Mouse (Mus musculus): ENCODE measurements around the gene D930020B18Rik. TPM values are rescaled to one million over a fixed set of nuclear protein-coding genes. Genes with fewer than 3 reads are reported as not detected.

The D930020B18Rik gene
- polyA plus RNA-seq, 1 experiment from 2014 or later = not detected

DNA sequence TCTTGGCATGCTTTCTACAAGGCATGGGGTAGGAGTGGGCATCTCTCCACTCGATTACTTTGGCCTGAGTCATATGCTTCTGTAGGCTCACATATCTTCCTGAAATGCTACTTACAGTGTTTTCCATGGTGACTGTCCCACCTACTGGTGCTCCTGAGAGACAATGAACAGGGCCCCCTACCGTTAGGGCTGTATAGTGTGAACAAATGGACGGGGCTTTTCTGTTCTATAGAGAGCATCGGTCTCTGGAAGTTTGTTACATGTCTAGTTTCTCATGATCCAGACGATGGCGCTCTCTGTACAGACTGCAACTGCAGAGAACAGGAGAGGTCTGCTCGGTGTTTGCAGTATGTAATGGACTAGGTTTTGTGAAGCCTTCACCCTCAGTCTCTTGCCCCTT, 46.1 kb downstream of the D930020B18Rik start:
- no peaks in the 10 kb centered on the region for H3K36me3 ChIP-seq (replicated peaks; ENCODE audit: insufficient read depth, low read length)
- H3K9me3 ChIP-seq (ENCODE audit: low read length) = no peaks in the 10 kb centered on the region
- 62% methylated on average over 7 of the region's 7 CpGs for WGBS (ENCODE audit: insufficient replicate concordance)
- H3K27ac ChIP-seq (ENCODE audit: low read depth) = no peak overlapping the region
- ATAC-seq (no peak), DNase-seq (no peak)
- TF ChIP-seq EP300 (IDR thresholded peaks at IDR 0.05; ENCODE audit: low read depth) = no peak
- no peak for TF ChIP-seq CTCF (IDR thresholded peaks at IDR 0.05; ENCODE audit: low read depth)
- no peaks in the 10 kb centered on the region for H3K4me1 ChIP-seq (ENCODE audit: insufficient read depth)
- H3K9ac ChIP-seq (replicated peaks) = no peak overlapping the region
- H3K4me2 ChIP-seq (ENCODE audit: low read depth, low read length) = no peak overlapping the region
- no peaks in the 10 kb centered on the region for H3K27me3 ChIP-seq (ENCODE audit: insufficient read depth, low read length)
- H3K4me3 ChIP-seq (ENCODE audit: low read depth, low read length) = no peak overlapping the region

DNA sequence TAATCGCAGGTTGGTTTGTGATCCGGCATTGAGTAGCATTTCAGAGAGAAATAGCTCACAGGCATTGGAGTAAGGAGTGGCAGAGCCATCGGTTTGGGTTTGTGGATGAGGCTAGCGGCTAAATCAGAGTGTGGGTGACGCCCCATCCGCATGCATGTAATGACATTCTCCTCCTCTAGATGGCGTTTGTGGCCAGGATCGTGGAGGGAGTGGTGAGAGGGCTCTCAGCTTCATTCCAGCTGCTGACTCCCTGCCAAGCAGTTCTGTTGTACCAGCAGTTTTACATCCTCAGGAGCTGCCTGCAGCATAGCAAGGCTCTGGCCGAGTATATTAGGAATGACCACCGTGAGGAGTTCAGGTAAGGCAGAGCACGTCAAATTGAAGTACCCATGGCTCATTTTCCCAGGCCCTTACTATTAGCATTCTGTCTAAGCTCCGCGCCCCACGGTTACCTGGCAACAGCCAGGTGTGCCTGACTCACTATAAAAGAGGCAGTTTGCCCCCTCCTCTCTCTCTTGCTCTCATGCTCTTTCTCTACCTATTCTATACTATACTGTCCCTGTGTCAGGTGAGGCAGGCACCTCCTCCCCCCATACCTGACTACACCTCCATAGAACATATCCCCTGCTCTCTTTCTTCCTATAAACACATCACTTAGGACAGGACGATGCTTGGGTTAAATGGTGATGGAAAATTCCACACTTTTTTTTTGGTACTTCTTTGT, 48.4 kb downstream of the D930020B18Rik start:
- no peaks in the 10 kb centered on the region for H3K36me3 ChIP-seq (replicated peaks; ENCODE audit: insufficient read depth, low read length)
- no peak overlapping the region for H3K27ac ChIP-seq (ENCODE audit: low read depth)
- H3K4me3 ChIP-seq (ENCODE audit: low read depth, low read length) = no peak overlapping the region
- no peaks in the 10 kb centered on the region for H3K4me1 ChIP-seq (ENCODE audit: insufficient read depth)
- H3K9ac ChIP-seq (replicated peaks) = no peak overlapping the region
- H3K4me2 ChIP-seq (ENCODE audit: low read depth, low read length) = no peak overlapping the region
- DNase-seq (peak; percentile 65), ATAC-seq (peak; percentile 54; the same call in 1 of the 2 replicates)
- H3K27me3 ChIP-seq (ENCODE audit: insufficient read depth, low read length) = no peaks in the 10 kb centered on the region
- WGBS (ENCODE audit: insufficient replicate concordance) = 31% methylated on average over 15 of the region's 15 CpGs
- TF ChIP-seq EP300 (IDR thresholded peaks at IDR 0.05; ENCODE audit: low read depth) (no peak), CTCF (IDR thresholded peaks at IDR 0.05; ENCODE audit: low read depth) (peak; percentile 81)
- H3K9me3 ChIP-seq (ENCODE audit: low read length) = no peaks in the 10 kb centered on the region

DNA sequence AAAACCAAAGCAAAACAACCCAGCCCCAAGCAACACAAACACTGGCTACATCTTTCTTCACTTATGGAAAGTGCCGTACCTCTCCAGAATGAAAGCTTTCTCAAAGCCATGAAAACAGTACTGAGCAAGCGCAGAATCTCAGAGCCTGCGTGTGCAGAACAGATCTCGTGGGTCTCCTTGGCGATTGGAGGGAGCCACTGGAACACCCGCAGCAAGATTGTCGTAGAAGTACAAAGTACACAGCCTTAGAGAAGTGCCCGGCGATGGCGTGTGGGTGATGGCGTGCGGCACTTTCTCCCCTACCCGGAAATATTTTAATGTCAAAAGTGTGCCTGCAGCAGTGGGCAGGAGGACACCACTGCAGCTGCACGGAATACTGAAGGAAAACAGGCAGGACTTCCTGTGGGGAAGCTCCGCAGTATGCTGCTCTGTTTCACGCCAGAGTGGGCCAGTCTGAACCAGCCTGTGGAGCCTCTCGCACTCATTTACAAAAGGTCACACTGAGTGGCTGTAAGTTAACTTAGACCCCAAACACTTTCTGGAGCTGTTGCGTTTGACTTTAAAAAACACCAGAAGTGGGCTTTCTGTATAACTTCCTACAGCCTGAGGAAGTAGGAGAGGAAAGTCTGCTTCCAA, 51.7 kb downstream of the D930020B18Rik start:
- no peak for ATAC-seq
- H3K36me3 ChIP-seq (replicated peaks; ENCODE audit: insufficient read depth, low read length) = no peaks in the 10 kb centered on the region
- DNase-seq = no peak
- H3K4me3 ChIP-seq (ENCODE audit: low read depth, low read length) = peak overlapping the region; percentile 20
- H3K4me1 ChIP-seq (ENCODE audit: insufficient read depth) = no peaks in the 10 kb centered on the region
- peak overlapping the region; percentile 59 for H3K4me2 ChIP-seq (ENCODE audit: low read depth, low read length)
- H3K9ac ChIP-seq (replicated peaks) = peak overlapping the region; percentile 44; the same call in 1 of the 2 replicates
- WGBS (ENCODE audit: insufficient replicate concordance) = 25% methylated on average over 18 of the region's 18 CpGs
- TF ChIP-seq EP300 (IDR thresholded peaks at IDR 0.05; ENCODE audit: low read depth) = no peak
- TF ChIP-seq CTCF (IDR thresholded peaks at IDR 0.05; ENCODE audit: low read depth) = no peak
- no peak overlapping the region for H3K27ac ChIP-seq (ENCODE audit: low read depth)
- H3K9me3 ChIP-seq (ENCODE audit: low read length) = no peaks in the 10 kb centered on the region
- H3K27me3 ChIP-seq (ENCODE audit: insufficient read depth, low read length) = no peaks in the 10 kb centered on the region

DNA sequence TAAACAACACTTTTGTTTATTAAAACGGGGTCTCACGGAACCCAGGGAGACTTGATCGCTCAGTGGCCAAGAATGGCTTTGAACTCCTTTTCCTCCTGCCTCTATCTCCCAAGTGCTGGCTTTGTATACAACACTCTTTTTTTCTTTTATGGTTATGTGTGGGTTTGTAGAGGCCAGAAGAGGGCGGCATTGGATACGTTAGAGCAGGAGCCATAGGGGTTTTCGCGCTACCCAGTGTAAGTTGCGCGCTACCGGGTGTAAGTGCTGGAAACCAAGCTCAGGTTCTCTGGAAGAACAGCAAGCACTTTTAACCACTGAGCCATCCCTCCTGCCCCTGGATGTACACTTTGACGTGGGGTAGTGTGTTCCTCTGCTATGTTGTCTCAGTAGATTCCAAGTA, 53.2 kb downstream of the D930020B18Rik start:
- TF ChIP-seq CTCF (IDR thresholded peaks at IDR 0.05; ENCODE audit: low read depth) = no peak
- TF ChIP-seq EP300 (IDR thresholded peaks at IDR 0.05; ENCODE audit: low read depth) = no peak
- ATAC-seq = no peak
- WGBS (ENCODE audit: insufficient replicate concordance) = 86% methylated on average over 11 of the region's 11 CpGs
- Histone ChIP-seq H3K9me3 (ENCODE audit: low read length) (no peaks in the 10 kb centered on the region), H3K27ac (ENCODE audit: low read depth) (no peak overlapping the region), H3K9ac (replicated peaks) (no peak overlapping the region), H3K27me3 (ENCODE audit: insufficient read depth, low read length) (no peaks in the 10 kb centered on the region), H3K4me1 (ENCODE audit: insufficient read depth) (no peaks in the 10 kb centered on the region), H3K4me3 (ENCODE audit: low read depth, low read length) (no peak overlapping the region), H3K4me2 (ENCODE audit: low read depth, low read length) (no peak overlapping the region), H3K36me3 (replicated peaks; ENCODE audit: insufficient read depth, low read length) (no peaks in the 10 kb centered on the region)
- no peak for DNase-seq

DNA sequence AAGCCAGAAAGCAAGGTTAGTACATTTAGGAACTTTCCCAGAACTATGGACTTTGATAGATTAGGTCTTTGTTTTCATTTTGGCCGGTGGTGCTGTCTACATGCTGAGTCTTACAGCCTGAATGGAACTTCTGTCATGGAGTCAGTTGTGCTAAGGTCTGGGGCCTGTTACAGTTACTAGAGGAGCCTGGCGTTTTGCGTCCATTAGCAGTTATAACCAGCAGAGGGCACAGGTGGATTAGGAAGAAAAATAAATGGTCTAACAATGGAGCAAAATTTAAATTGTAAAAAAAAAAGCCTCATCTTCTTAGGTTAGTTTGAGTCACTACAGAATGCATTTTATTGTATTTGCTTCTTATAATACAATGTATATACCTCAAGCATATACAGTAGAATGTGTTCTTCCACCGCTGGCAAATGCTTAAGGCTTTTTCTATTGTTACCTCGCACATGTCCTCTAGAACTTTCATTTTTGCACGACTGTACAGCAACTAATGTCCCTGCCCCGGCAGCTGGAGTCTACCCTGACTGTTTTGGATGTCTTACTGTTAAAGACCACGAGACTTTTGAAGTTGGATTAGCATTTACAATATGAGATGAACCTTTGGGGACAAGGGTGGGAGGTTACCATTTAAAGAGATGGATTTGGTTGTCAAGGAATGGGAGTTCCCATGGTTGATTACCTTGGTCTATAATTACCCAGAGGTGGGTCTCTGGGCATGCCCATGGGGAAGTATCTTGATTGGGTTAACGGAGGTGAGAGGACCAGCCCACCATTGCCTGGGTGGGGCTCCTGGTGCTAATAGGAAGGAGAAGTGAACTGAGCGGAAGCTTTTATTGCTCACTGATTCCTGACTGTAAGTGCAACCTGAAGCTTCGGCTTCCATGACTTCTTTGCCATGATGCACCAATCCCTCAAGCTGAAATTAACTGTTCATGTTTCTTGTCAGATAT, 60.2 kb downstream of the D930020B18Rik start:
- DNase-seq = peak; percentile 28

More for the DNA sequence above, 60.2 kb downstream of the D930020B18Rik start:
- Histone ChIP-seq H3K4me2 (ENCODE audit: low read depth, low read length) (0 out of 2 replicates have a peak overlapping the region, but pooled peaks have one; percentile 22), H3K36me3 (replicated peaks; ENCODE audit: insufficient read depth, low read length) (no peaks in the 10 kb centered on the region), H3K9me3 (ENCODE audit: low read length) (no peaks in the 10 kb centered on the region), H3K27me3 (ENCODE audit: insufficient read depth, low read length) (no peaks in the 10 kb centered on the region), H3K4me3 (ENCODE audit: low read depth, low read length) (no peak overlapping the region), H3K4me1 (ENCODE audit: insufficient read depth) (0 out of 2 replicates have a peak, but pooled peaks cover 5% of the 10 kb centered on the region), H3K27ac (ENCODE audit: low read depth) (no peak overlapping the region), H3K9ac (replicated peaks) (no peak overlapping the region)
- 44% methylated on average over 11 of the region's 11 CpGs for WGBS (ENCODE audit: insufficient replicate concordance)
- no peak for TF ChIP-seq EP300 (IDR thresholded peaks at IDR 0.05; ENCODE audit: low read depth)
- TF ChIP-seq CTCF (IDR thresholded peaks at IDR 0.05; ENCODE audit: low read depth) = peak; percentile 68
- ATAC-seq = no peak

Data from liver, postnatal 0 days (tissue).